Mouse (Mus musculus) forebrain, embryonic 11.5 days (tissue): Measurements from ENCODE around the gene Etfdh. TPM values are rescaled to one million over a fixed set of nuclear protein-coding genes. Genes with fewer than 3 reads are reported as not detected.

Source experiments
- ATAC-seq: fragments of 200-750 bp; cut with Nextera tagmentation; replicated peaks from 2 replicates; pipeline ENCODE4 v1.8.0; 2017; ENCODE audit warnings: moderate TSS enrichment; ENCODE audit not compliant: low FRiP score
- DNase-seq: peaks from one replicate; pipeline ENCODE4 v3.0.0-alpha.2; 2017; ENCODE audit warnings: low spot score
- H3K27ac ChIP-seq: fragments of 300-500 bp; sonication (generic); 2 replicates; pipeline ENCODE4 v1.5.1; 2014; ENCODE audit warnings: low read depth, low read length
- H3K27me3 ChIP-seq: fragments of 300-500 bp; sonication (generic); 2 replicates; pipeline ENCODE4 v1.6.1; 2014; ENCODE audit warnings: mild to moderate bottlenecking, low read length, mixed read lengths; ENCODE audit not compliant: control insufficient read depth, insufficient read depth
- H3K36me3 ChIP-seq: fragments of 300-500 bp; sonication (generic); 2 replicates; pipeline ENCODE4 v1.6.1; 2014; ENCODE audit warnings: mild to moderate bottlenecking, low read length, moderate library complexity, mixed read lengths; ENCODE audit not compliant: control insufficient read depth, insufficient read depth
- H3K4me1 ChIP-seq: fragments of 300-500 bp; sonication (generic); replicated peaks from 2 replicates; pipeline ENCODE4 v1.6.1; 2014; ENCODE audit warnings: low read length, mixed read lengths; ENCODE audit not compliant: control insufficient read depth, insufficient read depth
- H3K4me2 ChIP-seq: fragments of 300-500 bp; sonication (generic); 2 replicates; pipeline ENCODE4 v1.6.1; 2014; ENCODE audit warnings: low read depth, mild to moderate bottlenecking, low read length, moderate library complexity, mixed read lengths; ENCODE audit not compliant: severe bottlenecking
- H3K4me3 ChIP-seq: fragments of 300-500 bp; sonication (generic); 2 replicates; pipeline ENCODE4 v1.5.1; 2014; ENCODE audit warnings: low read depth, low read length
- H3K9ac ChIP-seq: fragments of 300-500 bp; sonication (generic); 2 replicates; pipeline ENCODE4 v1.6.1; 2014; ENCODE audit warnings: low read length
- H3K9me3 ChIP-seq: fragments of 300-500 bp; sonication (generic); 2 replicates; pipeline ENCODE4 v1.6.1; 2016; ENCODE audit warnings: low read length, mixed read lengths; ENCODE audit not compliant: control insufficient read depth
- WGBS: fragments of 180-500 bp; shearing (Covaris S2); extraction: QIAGEN DNeasy Blood & Tissue Kit; methylation state at CpG from one replicate; pipeline ENCODE4 v1.1.7; 2014; 5-methylcytosine and 5-hydroxymethylcytosine counted together
- polyA plus RNA-seq: library from polyadenylated mRNA; unstranded; fragments of >200 nt; fragmentation: Nextera tagmentation; extraction: Ambion mirVana; gene quantifications from 2 replicates; pipeline ENCODE4 v1.2.1, GENCODE M21; 2014

The Etfdh gene
- polyA plus RNA-seq, 1 experiment from 2014 or later, result 47.3 TPM

DNA sequence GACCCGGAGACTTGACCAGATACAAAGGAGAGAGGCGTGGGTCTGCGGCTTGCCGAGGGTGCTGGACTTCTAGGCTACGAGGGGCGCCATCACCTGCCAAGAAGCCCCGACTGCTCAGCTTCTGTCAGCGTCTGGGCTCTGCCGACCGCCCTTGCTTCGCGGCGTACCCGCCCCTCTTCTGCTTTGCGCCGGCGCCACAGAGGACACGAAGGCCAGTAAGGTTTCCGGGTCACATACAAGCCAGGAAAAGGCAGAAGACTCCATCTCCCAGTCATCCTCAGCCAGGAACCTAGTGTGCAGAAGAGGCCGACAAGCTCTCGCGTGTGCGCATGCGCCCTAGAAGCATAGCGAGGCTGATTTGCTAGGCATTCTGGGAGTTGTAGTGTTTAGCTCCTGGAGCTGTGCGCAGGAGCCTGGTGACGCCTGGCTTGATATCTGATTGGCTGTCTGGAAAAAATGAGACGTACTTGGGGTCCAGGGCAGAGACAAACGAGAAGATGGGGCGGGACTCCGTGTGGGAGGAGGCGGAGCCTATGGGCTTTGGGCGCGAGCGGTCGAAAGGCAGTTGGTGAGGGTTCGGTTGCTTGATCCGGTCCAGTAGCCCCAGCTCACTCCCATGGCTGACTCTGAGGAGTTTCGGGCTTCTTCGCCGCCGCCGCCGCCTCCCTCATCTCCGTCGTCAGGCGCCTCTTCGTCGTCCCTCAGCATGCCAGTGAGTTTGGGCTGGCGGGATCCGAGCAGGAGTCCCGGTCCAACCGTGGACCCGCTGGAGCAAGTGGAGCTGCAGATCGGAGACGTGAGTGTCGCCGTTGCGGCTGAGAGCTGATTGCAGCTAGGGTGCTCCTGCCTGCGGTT, 512 bp downstream of the Etfdh start, which contains the start of gene 4930579G24Rik:
Gene 4930579G24Rik (plus strand): TSS at position 519 of the 855 bp plus-strand sequence.
- H3K4me2 ChIP-seq, result peak within 1 kb of the TSS; percentile 78
- peak; percentile 99 for ATAC-seq
- H3K9ac ChIP-seq, result peak within 1 kb of the TSS; percentile 85
- peaks cover 2% of the 10 kb centered on the region; the same call in 1 of the 2 replicates for H3K4me1 ChIP-seq
- WGBS, result under 1% methylated on average over 60 of the region's 60 CpGs
- peaks cover 16% of the 10 kb centered on the region for H3K36me3 ChIP-seq
- H3K4me3 ChIP-seq, result peak within 1 kb of the TSS; percentile 74
- peaks cover under 1% of the 10 kb centered on the region; the same call in 1 of the 2 replicates for H3K9me3 ChIP-seq
- DNase-seq, result peak; percentile 97
- H3K27ac ChIP-seq, result no peak within 1 kb of the TSS
- H3K27me3 ChIP-seq, result no peaks in the 10 kb centered on the region

DNA sequence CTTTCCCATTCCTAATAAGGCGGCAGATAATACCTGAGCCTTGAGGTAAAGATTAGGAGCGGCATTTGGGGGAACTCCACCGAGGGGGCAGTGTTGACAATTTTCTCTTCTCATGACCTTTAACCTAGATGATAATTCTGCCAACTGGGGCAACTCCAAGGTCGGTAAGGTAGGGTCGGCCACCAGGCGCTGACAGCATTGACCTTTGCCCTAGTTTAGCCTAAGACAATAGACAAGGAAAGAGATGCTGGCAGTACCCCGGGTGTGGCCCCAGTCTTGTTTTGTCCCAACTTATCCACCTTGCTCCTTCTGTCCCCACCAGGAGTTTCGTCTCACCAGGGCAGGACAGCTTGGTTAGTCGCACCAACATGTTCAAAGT, 1.1 kb downstream of the Etfdh start:
- under 1% methylated on average over 9 of the region's 9 CpGs for WGBS
- DNase-seq (no peak), ATAC-seq (no peak)
- no peaks in the 10 kb centered on the region for H3K27me3 ChIP-seq
- no peaks in the 10 kb centered on the region; the same call in 1 of the 2 replicates for H3K9me3 ChIP-seq
- H3K4me1 ChIP-seq, result peaks cover 2% of the 10 kb centered on the region; the same call in 1 of the 2 replicates
- H3K27ac ChIP-seq, result no peak overlapping the region
- H3K9ac ChIP-seq, result peak overlapping the region; percentile 61
- H3K4me2 ChIP-seq, result peak overlapping the region; percentile 78
- peaks cover 13% of the 10 kb centered on the region for H3K36me3 ChIP-seq
- H3K4me3 ChIP-seq, result peak overlapping the region; percentile 74

DNA sequence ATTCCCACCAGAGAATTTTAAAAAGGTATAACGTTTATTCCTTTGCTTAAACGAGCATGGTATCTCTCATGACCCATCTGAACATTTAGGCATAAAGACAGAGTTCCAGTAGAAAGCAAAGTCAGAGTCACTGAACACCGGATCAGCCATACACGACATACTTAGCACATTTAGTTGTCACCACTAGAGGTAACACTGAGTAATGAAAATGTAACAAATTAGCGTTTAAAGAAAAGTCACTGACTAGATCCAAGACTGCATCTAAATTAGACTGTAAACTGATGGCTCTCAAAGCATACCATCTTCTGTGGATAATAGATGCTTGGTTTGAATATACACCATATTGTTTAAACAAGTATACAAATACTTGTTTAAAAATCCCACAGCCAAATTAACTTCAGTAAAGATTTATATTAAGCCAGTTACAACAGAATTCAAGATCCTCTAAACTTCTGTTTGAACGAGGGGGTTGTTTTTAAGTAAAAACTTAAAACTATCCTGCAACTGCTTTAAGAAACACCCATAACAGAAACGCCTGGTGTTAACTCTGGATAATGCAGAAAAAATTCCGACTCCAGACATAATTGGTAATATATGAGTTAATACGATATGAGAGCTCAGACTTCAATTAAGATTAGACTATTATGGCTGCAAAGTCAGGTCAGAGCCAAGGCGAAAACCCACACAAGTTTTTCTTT, 1.7 kb downstream of the Etfdh start:
- Histone ChIP-seq H3K9ac (peak overlapping the region; percentile 61), H3K9me3 (no peaks in the 10 kb centered on the region; the same call in 1 of the 2 replicates), H3K27me3 (no peaks in the 10 kb centered on the region), H3K36me3 (peaks cover 10% of the 10 kb centered on the region), H3K4me3 (peak overlapping the region; percentile 74), H3K4me1 (peaks cover 2% of the 10 kb centered on the region; the same call in 1 of the 2 replicates), H3K4me2 (peak overlapping the region; percentile 78), H3K27ac (no peak overlapping the region)
- 41% methylated on average over 10 of the region's 10 CpGs for WGBS
- no peak for ATAC-seq
- DNase-seq, result no peak

DNA sequence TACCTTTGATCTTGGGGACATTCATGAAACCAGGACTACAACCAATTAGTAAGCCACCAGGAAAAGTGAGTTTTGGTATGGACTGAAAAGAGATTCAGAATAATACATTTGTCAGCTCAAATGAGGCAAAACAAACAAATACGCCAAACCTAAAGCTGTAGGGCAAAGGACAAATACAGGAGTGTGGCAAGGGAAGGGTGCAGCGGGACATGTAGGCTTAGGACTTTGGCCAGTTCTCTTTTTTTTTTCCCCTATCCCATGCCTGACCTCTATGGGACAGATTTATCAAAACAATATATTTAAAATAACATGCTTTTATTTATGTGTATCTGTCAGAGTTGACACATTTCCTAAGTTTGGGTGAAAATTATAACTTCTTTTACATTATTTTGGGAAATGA, 19.4 kb downstream of the Etfdh start:
- H3K4me1 ChIP-seq, result no peaks in the 10 kb centered on the region
- no peak overlapping the region for H3K9ac ChIP-seq
- H3K27me3 ChIP-seq, result no peaks in the 10 kb centered on the region
- no peaks in the 10 kb centered on the region for H3K9me3 ChIP-seq
- no peak overlapping the region for H3K4me3 ChIP-seq
- H3K36me3 ChIP-seq, result peaks cover 7% of the 10 kb centered on the region
- H3K27ac ChIP-seq, result no peak overlapping the region
- DNase-seq, result no peak
- no peak for ATAC-seq
- no peak overlapping the region for H3K4me2 ChIP-seq
- 93% methylated on average over 2 of the region's 2 CpGs for WGBS

DNA sequence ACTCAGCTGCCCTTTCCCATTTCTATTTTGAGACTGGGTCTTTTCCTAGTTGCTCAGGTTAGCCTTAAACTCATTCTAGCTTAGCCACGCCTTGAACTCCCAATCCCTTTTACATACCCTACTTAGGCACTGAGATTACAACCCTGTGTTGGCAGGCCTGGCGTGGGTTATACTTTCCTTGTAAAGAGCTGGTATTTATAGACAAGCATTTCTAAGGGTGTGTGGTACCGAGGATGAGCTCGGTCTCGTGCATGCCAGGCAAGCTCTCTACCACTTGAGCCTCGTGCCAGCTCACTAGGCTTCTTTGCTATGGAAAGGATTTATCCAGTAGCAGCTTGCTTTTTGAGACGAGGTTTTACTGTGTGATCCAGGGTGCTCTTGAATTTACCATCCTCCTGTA, 33.8 kb downstream of the Etfdh start:
- Histone ChIP-seq H3K4me2 (no peak overlapping the region), H3K36me3 (peaks cover 5% of the 10 kb centered on the region; the same call in 1 of the 2 replicates), H3K4me1 (no peaks in the 10 kb centered on the region), H3K27ac (no peak overlapping the region), H3K9me3 (no peaks in the 10 kb centered on the region), H3K27me3 (no peaks in the 10 kb centered on the region), H3K9ac (no peak overlapping the region), H3K4me3 (no peak overlapping the region)
- 92% methylated on average over 7 of the region's 7 CpGs for WGBS
- ATAC-seq (no peak), DNase-seq (no peak)

DNA sequence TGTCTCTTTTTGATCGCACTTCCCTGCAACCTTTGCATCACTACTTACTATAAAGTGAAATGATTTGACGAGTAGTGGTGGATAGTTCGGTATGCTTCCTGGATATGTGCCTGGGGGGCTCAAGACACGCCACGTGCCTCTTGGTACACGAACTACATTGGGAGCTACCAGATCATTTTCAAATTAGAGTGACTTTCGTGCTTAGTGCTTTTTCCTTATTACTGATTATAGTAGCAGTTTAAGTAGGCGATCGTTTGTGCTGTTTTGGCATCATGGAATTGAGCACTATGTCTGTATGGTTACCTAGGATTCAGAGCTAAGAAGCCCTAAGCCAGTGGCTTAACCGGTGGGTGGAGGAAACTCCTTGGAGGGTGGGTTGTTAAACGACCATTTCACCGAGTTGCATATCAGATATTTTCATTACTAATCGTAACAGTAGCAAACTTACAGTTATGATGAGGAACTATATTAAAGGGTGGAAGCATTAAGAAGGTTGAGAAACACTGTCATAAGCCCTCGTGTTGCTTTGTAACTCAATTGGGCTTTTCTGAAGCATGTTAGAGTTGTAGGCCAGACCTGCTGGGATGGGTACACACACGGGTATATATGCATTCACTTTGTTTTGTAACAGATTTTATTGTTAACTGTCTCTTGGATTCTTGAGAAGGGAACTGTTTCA, 37.4 kb downstream of the Etfdh start:
- Histone ChIP-seq H3K9me3 (no peaks in the 10 kb centered on the region), H3K36me3 (no peaks in the 10 kb centered on the region; the same call in 1 of the 2 replicates), H3K9ac (peak overlapping the region; percentile 94), H3K27me3 (no peaks in the 10 kb centered on the region), H3K4me2 (peak overlapping the region; percentile 73), H3K4me3 (peak overlapping the region; percentile 78), H3K27ac (no peak overlapping the region; the same call in 1 of the 2 replicates), H3K4me1 (no peaks in the 10 kb centered on the region)
- no peak for DNase-seq
- WGBS, result 8% methylated on average over 15 of the region's 15 CpGs
- ATAC-seq, result no peak

DNA sequence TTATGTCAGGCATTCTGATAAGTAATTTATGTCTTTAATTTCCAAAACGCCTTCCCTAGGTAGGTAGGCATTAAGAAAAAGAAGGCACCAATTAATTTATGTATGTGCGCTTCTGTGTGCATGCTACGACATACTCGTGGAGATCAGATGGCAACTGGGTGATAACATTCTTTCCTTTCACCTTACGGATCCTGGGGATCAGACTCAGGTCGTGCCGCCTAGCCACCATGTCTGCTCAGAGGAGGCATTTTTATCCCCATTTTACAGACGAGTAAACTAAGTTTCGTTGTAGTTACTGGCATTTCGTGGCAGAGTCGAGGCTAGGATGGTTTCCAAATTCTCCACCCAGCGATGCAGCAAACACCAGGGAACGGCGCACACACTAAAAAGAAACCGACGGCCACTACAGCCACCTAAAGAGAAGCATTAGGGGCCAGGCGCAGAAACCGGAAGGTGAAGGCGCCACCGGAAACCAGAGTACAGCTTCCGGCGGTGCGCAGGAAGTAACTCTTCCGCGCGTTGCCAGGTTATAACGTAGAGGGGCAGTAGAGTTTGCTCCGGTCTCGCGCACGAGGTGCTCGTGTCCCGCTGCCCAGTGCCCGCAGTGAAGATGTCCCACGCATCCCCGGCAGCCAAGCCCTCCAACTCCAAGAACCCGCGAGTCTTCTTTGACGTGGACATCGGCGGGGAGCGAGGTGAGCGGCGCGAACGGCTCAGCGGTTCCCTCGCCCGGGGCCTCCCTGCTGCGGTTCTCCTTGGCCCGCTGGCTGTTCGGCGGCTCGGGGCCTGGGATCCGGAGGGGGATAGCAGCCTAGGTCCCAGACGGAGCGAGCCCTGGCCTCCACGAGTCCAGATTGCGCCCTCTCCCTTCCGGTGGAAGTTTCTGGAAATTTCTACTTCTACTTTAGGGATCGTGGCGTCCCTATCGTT, 38.2 kb downstream of the Etfdh start, which contains the start of gene Ppid:
Gene Ppid (plus strand): TSS at position 480 of the 930 bp plus-strand sequence.
- Histone ChIP-seq H3K36me3 (no peaks in the 10 kb centered on the region; the same call in 1 of the 2 replicates), H3K27me3 (no peaks in the 10 kb centered on the region), H3K9me3 (no peaks in the 10 kb centered on the region), H3K27ac (peak within 1 kb of the TSS; percentile 70), H3K4me1 (no peaks in the 10 kb centered on the region), H3K4me3 (peak within 1 kb of the TSS; percentile 78), H3K4me2 (peak within 1 kb of the TSS; percentile 73), H3K9ac (peak within 1 kb of the TSS; percentile 94)
- DNase-seq, result peak; percentile 88
- peak; percentile 85 for ATAC-seq
- WGBS, result 3% methylated on average over 63 of the region's 63 CpGs
